Mouse (Mus musculus) heart, postnatal 0 days (tissue): Measurements from ENCODE around the gene Casp9. TPM values are rescaled to one million over a fixed set of nuclear protein-coding genes. Genes with fewer than 3 reads are reported as not detected.

Source experiments
- ATAC-seq: fragments of 200-750 bp; cut with Nextera tagmentation; 2 replicates; pipeline ENCODE4 v1.8.0; 2017; ENCODE audit warnings: low read depth, moderate number of reproducible peaks, moderate library complexity; ENCODE audit not compliant: insufficient read depth
- DNase-seq: peaks from one replicate; pipeline ENCODE4 v3.0.0-alpha.2; 2016; ENCODE audit warnings: low spot score
- H3K27ac ChIP-seq: fragments of 300-500 bp; sonication (generic); 2 replicates; pipeline ENCODE4 v1.5.1; 2014; ENCODE audit warnings: low read depth, mild to moderate bottlenecking
- H3K27me3 ChIP-seq: fragments of 300-500 bp; sonication (generic); 2 replicates; pipeline ENCODE4 v1.6.1; 2014; ENCODE audit warnings: low read length, mixed read lengths; ENCODE audit not compliant: control insufficient read depth, insufficient read depth
- H3K36me3 ChIP-seq: fragments of 300-500 bp; sonication (generic); replicated peaks from 2 replicates; pipeline ENCODE4 v1.6.1; 2014; ENCODE audit warnings: low read length, mixed read lengths; ENCODE audit not compliant: control insufficient read depth, insufficient read depth
- H3K4me1 ChIP-seq: fragments of 300-500 bp; sonication (generic); 2 replicates; pipeline ENCODE4 v1.6.1; 2014; ENCODE audit warnings: antibody characterized with exemption; ENCODE audit not compliant: control insufficient read depth, insufficient read depth
- H3K4me2 ChIP-seq: fragments of 300-500 bp; sonication (generic); 2 replicates; pipeline ENCODE4 v1.6.1; 2014; ENCODE audit warnings: low read depth, mild to moderate bottlenecking, low read length, moderate library complexity
- H3K4me3 ChIP-seq: fragments of 300-500 bp; sonication (generic); 2 replicates; pipeline ENCODE4 v1.5.1; 2014; ENCODE audit warnings: low read depth, low read length
- H3K9ac ChIP-seq: fragments of 300-500 bp; sonication (generic); replicated peaks from 2 replicates; pipeline ENCODE4 v1.6.1; 2014; ENCODE audit warnings: low read depth, low read length, mixed read lengths
- H3K9me3 ChIP-seq: fragments of 300-500 bp; sonication (generic); replicated peaks from 2 replicates; pipeline ENCODE4 v1.6.1; 2016; ENCODE audit warnings: low read length; ENCODE audit not compliant: control insufficient read depth
- CTCF ChIP-seq: IDR thresholded peaks from 2 replicates; pipeline ENCODE4 v1.5.1; 2016; ENCODE audit warnings: antibody characterized with exemption, control low read depth, low read depth
- EP300 ChIP-seq: IDR thresholded peaks from 2 replicates; pipeline ENCODE4 v1.6.1; 2016; ENCODE audit warnings: antibody characterized with exemption, low read depth
- WGBS: fragments of 180-500 bp; shearing (Covaris S2); extraction: QIAGEN DNeasy Blood & Tissue Kit; methylation state at CpG from one replicate; pipeline ENCODE4 v1.1.7; 2014; 5-methylcytosine and 5-hydroxymethylcytosine counted together
- polyA plus RNA-seq: library from polyadenylated mRNA; unstranded; fragments of >200 nt; fragmentation: Nextera tagmentation; extraction: Ambion mirVana; gene quantifications from 2 replicates; pipeline ENCODE4 v1.2.1, GENCODE M21; 2015
- total RNA-seq: library from RNA; depleted of rRNA; stranded (reverse); fragments of >200 nt; gene quantifications from 2 replicates; pipeline ENCODE4 v1.2.3, GENCODE M21; 2014; ENCODE audit warnings: low replicate concordance

The Casp9 gene
- total and polyA plus RNA-seq, 2 experiments from 2014 or later: 12.8 to 26.0 TPM

DNA sequence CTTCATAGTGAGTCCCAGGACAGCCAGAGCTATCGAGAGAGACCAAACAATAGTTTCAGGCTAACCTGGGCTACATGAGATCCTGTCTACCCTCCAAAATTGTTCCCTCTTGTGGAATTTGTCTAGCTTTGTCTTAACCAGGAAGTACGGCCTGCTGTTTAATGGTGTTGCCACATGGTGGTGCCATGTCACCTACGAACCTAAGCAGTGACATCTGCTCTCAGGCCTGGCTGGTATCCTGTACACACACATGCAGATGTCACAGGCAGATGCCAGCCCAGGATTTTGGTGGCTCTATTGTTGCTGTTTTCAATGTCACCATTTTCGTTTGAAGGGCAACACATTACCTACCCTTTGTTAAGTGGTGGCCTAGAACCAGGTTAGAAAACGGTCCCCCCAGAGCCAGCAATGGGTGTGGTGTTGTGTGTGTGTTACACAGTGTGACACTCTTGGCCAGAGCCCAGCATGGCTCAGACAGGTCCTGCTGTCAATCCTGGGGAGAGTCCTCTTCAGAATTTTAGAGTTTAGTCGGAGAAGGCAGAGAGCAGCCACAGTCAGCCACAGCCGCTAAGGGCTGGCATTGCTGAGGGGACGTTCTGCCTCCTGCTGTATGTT, 16.5 kb downstream of the Casp9 start:
- Histone ChIP-seq H3K4me2 (no peak overlapping the region), H3K9me3 (no peaks in the 10 kb centered on the region), H3K4me3 (no peak overlapping the region), H3K9ac (no peak overlapping the region), H3K36me3 (peaks cover 98% of the 10 kb centered on the region), H3K27me3 (no peaks in the 10 kb centered on the region), H3K4me1 (no peaks in the 10 kb centered on the region), H3K27ac (no peak overlapping the region)
- ATAC-seq: peak; percentile 60; the same call in 1 of the 2 replicates
- peak; percentile 58 for DNase-seq
- TF ChIP-seq CTCF: peak; percentile 81
- no peak for TF ChIP-seq EP300
- 70% methylated on average over 8 of the region's 8 CpGs for WGBS

DNA sequence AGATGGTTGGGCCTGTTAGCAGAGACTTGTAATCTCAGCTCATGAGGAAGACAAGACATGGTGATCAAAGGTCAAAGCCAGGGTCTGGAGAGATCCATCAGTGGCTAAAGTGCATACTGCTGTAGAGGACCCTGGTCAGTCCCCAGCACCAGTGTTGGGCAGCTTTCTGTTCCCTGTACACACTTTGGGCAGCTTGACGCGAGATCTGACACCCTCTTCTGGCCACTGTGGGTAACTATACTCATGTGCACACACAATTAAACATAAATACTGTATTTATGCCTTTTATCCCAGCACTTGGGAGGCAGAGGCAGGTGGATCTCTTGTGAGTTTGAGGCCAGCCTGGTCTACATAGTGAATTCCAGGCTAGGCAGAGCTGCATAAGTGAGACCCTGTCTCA, 17.6 kb downstream of the Casp9 start:
- Histone ChIP-seq H3K4me3 (no peak overlapping the region), H3K4me2 (no peak overlapping the region), H3K27me3 (no peaks in the 10 kb centered on the region), H3K4me1 (no peaks in the 10 kb centered on the region), H3K36me3 (peaks cover 96% of the 10 kb centered on the region), H3K9me3 (no peaks in the 10 kb centered on the region), H3K9ac (no peak overlapping the region), H3K27ac (no peak overlapping the region)
- no peak for TF ChIP-seq EP300
- TF ChIP-seq CTCF: no peak
- no peak for DNase-seq
- 93% methylated on average over 2 of the region's 2 CpGs for WGBS
- ATAC-seq: no peak

DNA sequence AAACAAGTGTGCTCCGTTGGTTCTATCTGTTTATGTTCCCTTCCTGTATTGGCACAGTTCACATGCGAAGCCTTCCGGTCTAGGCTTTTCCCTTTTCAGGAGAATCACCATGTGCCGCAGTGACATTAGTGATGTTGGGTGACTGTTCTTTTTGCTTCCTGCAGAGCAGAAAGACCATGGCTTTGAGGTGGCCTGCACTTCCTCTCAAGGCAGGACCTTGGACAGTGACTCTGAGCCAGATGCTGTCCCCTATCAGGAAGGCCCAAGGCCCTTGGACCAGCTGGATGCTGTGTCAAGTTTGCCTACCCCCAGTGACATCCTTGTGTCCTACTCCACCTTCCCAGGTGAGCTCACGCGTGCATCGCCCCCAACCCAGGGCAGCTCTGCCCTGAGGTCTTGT, 18.0 kb downstream of the Casp9 start:
- 96% methylated on average over 7 of the region's 7 CpGs for WGBS
- no peak for DNase-seq

DNA sequence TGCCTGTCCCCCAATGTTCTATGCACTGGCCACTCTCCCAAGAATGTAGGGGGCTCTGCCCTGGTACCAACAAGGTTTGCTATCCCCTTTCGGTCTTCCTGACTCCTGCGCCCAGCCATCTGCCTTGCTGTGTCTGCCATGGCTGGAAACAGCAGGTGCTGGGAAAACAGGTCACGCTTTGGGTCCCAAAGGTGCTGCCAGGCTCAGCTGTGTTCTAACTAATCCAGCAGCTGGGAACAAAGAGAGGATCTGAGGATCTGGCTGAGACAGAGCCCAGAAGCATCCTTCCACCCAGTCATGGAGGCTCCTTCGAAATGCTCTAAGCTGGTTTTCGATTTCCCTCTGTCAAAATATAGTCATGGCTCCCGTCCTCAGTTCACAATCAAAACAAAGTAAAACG, 22.9 kb downstream of the Casp9 start:
- Histone ChIP-seq H3K9me3 (no peaks in the 10 kb centered on the region), H3K4me2 (no peak overlapping the region), H3K27ac (no peak overlapping the region), H3K9ac (no peak overlapping the region), H3K36me3 (peaks cover 44% of the 10 kb centered on the region), H3K4me1 (no peaks in the 10 kb centered on the region), H3K27me3 (no peaks in the 10 kb centered on the region), H3K4me3 (no peak overlapping the region)
- 85% methylated on average over 7 of the region's 7 CpGs for WGBS
- DNase-seq: no peak
- TF ChIP-seq EP300 (no peak), CTCF (no peak)
- no peak for ATAC-seq

More for the DNA sequence above, 18.0 kb downstream of the Casp9 start:
- no peaks in the 10 kb centered on the region for H3K4me1 ChIP-seq
- no peak for TF ChIP-seq EP300
- TF ChIP-seq CTCF: no peak
- peaks cover 92% of the 10 kb centered on the region for H3K36me3 ChIP-seq
- no peak overlapping the region for H3K4me2 ChIP-seq
- no peaks in the 10 kb centered on the region for H3K9me3 ChIP-seq
- H3K27me3 ChIP-seq: no peaks in the 10 kb centered on the region
- H3K4me3 ChIP-seq: no peak overlapping the region
- no peak for ATAC-seq
- H3K9ac ChIP-seq: no peak overlapping the region
- H3K27ac ChIP-seq: no peak overlapping the region

DNA sequence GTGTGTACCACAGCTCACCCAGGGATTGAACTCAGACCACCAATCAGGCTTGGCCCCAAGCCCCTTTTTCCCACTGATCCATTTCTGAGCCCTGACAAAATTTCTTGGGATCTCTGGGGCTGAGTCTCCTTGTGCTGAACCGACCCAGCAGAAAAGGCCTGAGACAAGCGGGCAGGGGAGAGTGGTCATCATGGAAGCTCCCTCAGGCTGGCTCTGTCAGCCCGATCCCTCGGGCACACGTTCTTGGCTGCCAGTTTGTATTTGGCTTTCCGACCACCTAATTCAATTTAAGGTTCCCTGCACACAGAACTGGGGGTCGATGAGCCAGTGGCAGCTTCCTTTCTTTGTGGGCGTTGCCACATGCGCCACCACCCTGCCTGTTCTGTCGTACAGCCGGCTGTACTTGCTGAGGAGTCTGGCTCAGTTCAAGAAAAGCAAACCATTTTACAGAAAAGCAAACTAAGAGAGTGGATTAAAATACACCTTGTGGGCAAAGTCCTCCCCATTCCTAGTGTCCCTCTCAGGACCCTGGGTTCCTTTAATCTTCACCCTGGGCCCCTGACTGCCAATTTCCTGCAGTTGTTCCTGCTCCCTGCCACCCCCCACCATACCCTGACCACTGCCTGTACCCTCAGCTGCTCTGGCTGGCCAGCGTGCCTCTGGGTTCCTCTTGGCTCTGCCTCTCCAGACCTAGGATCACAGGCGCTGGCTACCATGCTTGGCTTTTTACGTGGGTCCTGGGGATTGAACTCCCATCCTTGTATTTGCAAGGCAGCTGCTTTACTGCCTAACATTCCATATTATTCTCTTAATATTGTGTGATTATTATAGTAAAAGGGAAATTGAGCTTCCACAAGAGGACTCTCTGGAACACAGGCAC, 23.6 kb downstream of the Casp9 start:
- H3K4me2 ChIP-seq: no peak overlapping the region
- DNase-seq (no peak), ATAC-seq (no peak)
- no peak overlapping the region for H3K9ac ChIP-seq
- peaks cover 36% of the 10 kb centered on the region for H3K36me3 ChIP-seq
- TF ChIP-seq EP300 (no peak), CTCF (no peak)
- no peak overlapping the region for H3K4me3 ChIP-seq
- no peak overlapping the region for H3K27ac ChIP-seq
- no peaks in the 10 kb centered on the region for H3K4me1 ChIP-seq
- no peaks in the 10 kb centered on the region for H3K9me3 ChIP-seq
- 73% methylated on average over 14 of the region's 14 CpGs for WGBS
- no peaks in the 10 kb centered on the region for H3K27me3 ChIP-seq
